Mouse (Mus musculus): ENCODE results near the gene Tnni2.

- TF ChIP-seq POLR2A (IDR thresholded peaks at IDR 0.05; ENCODE audit: control insufficient read depth, extremely low read depth, insufficient read depth, low read length, poor library complexity) = no peak
- no peak for TF ChIP-seq CTCF (IDR thresholded peaks at IDR 0.05; ENCODE audit: borderline replicate concordance, control insufficient read depth, extremely low read depth, insufficient read depth, low read length, poor library complexity)
These were observed 23.6 kb upstream of the Tnni2 start for GRCm38 (mm10) chr7:142418027-142418426.
